Mouse (Mus musculus) testis, postnatal 10 days (tissue): ENCODE results near the gene Dcaf6.

Experiments
- DNase-seq: peaks from one replicate; pipeline ENCODE4 v3.0.0; 2021; ENCODE audit warnings: low spot score

Dcaf6 gene

GRCm38 (mm10) chr1:165460360-165460800 is at the start of gene Dcaf6, which contains the start of gene Mpc2:
Dcaf6 (minus strand) TSS chr1:165460475.
Mpc2 (plus strand) TSS chr1:165460637.
- DNase-seq = peak; percentile 100

- DNase-seq = no peak
These were observed 46.0 kb upstream of the Dcaf6 start for GRCm38 (mm10) chr1:165506303-165506702.

DNA sequence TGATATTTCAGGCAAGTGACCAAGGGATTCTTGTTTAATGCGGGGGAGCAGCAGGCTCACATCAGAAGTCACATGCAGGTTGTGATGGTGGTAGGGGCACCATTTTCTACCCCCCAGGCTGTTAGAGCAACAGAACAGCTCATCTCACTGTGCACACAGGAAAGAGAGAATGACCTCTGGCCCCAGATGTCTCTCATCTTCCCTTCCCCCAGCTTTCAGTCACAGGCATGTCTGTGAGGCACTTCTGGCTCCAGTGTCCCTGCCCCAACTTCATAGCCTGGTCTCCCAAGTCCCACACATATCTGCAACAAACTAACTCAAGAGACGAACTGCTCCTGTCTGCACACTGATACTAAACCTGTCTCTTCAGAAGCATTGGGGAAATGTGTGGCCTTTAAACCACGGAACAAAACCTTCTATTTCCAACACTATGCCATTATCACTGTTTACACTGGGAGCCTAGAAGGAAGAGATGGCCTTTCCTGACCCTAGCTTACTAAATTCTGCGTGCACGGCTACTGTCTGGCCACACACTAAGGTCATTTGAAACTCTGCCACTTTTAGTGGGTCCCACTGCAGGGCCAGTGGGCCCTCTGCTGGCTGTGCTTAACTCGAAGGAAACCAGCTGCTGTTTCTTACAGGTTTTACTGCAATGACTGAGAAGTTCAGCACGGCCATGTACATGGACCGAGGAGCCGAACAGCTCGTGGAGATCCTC is 43.2 kb upstream of the Dcaf6 start:
- peak; percentile 48 for DNase-seq

DNA sequence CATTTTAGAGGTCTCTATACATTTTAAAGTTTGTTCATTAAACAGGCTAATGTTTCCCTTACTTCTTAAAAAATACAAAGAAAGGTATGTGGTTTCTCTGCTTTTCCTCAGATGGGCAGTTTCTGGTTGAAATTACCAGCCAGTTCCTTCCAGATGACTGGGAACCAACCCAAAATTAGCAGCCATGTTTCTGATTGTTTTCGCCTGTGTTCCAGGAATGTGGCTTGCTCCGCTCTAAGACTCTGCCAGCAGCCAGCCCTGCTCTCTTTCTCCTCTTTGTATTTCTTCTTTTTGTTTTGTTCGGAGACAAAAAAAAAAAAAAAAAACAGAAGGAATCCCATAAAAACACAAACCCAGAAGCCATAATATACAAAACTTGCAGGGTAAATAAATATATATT is 38.6 kb upstream of the Dcaf6 start:
- no peak for DNase-seq

DNA sequence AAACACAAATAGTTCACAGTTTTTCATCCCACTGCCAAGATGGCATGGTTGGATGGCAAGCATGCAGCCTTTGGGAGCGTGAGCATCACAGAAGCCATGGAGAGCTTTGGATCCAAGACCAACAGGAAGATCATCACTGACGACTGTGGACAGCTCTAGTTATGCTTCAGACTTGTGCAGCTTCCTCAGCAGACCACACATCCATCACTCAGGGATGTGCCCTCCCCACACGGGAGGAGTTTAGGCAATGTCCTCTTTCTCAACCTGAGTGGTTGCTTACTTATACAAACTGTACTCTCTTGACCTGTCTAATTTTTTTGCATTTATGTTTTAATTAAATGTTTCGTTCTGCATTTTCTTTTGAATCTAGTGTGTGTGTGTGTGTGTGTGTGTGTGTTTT is 28.9 kb upstream of the Dcaf6 start:
- no peak for DNase-seq

GRCm38 (mm10) chr1:165486108-165486507 is 25.8 kb upstream of the Dcaf6 start:
- no peak for DNase-seq

- DNase-seq = no peak
These were observed 24.5 kb upstream of the Dcaf6 start, which contains the start of gene Adcy10 for GRCm38 (mm10) chr1:165484688-165485233. Adcy10 (plus strand) TSS chr1:165485183.

GRCm38 (mm10) chr1:165471490-165471889 is 11.2 kb upstream of the Dcaf6 start:
- DNase-seq = no peak

DNA sequence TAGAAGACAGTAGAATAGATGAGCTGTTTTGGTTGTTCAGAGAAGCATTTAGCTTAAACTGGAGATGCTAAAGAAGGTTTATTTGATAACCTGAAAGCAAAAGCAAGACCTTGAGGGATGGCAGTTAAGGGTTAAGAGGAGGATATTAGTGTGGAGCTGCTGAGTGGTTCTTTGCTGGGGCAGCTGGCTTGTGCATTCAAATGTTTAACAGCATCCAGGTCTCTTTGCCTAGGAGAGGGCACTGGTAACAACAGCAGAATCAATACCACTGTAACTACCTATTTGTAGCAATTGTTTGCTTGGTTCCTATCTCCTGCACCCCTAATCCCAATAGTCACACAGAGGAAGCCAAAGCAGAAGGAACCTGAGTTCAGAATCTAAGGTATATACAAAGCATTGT is 9.4 kb upstream of the Dcaf6 start:
- DNase-seq = no peak

- no peak for DNase-seq
These were observed 8.7 kb upstream of the Dcaf6 start for GRCm38 (mm10) chr1:165468971-165469370.

GRCm38 (mm10) chr1:165464574-165464973 is 4.3 kb upstream of the Dcaf6 start:
- DNase-seq = no peak

- DNase-seq = no peak
These were observed 2.6 kb upstream of the Dcaf6 start for GRCm38 (mm10) chr1:165462861-165463260.

DNA sequence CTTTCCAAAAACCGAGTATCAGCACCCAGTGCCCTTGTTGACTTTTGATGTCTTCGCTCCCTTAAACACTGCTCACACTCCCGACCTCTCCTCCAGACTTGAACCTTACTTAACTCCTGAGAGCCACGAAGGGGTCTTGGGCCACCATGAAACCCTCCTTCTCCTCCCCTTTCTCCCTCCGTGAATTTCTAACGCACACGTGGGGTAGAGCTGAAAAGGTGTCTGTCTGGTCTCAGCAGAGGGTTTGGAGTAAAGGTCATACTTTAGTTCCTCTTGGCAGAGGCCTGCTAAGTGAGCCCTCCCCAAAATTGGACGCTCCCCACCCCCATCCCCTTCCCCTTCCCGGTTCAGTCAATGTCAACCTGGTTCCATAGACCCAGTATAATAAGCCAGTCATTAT is 1.4 kb upstream of the Dcaf6 start:
- no peak for DNase-seq

DNA sequence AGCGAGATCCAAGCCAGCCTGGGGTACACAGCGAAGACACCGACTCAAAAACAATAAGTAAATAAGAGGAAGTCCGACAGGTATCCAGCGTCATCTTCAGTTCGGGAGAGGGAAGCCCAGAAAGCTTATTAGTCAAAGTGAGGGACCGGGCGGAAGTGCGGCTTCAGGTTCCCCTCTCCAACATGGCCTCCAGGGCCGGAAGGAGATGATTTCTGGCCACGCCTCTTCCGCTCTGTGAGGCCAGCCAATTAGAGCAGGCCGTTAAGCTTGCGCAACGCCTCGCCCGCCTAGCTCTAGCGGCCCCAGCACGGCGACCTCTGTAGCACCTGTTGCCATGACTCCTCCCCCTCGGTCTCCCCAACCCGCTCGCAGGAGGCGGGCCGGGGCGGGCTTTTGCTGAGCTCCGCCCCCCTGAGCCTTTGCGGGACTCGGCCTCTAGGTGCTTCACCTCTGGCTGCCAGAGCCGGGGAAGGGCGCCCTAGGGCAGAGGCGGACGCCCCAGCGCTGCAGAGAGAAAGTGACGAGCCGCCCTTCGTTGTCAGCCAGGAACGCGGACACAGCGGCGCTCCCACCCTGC is 614 bp upstream of the Dcaf6 start:
- DNase-seq = peak; percentile 99

DNA sequence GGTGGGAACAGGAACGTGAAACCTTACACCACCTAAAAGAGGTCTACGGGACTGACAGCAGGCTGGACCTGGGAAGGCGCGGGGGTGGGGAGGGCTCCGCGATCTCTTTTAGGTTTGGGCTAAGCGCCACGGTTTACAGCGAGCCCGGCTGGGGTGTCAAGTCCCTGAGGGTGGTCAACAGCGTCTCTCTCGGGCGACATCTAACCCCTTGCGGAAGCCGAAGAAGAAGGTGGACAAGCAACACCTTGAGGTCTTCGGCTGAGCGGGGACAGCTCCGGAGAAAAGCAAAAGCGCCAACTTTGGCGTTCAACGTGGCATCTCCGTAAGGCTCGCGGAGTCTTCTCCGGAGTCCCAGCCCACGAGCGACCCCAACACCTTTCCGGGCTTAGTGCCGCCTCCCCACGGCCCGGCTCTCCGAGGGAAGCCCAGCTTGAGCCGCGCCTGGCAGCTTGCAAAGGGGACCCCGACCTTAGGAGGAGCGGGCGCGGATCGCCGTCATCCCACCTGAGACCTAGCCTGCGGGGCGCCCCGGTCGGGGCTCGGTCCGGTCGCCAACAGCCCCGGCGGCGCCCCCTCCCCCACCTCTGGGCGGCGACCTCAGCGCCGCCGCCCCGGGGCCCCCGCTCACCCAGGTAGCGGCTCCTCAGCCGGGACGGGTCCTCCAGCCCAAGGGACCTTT is 633 bp downstream of the Dcaf6 start:
- peak; percentile 73 for DNase-seq

DNA sequence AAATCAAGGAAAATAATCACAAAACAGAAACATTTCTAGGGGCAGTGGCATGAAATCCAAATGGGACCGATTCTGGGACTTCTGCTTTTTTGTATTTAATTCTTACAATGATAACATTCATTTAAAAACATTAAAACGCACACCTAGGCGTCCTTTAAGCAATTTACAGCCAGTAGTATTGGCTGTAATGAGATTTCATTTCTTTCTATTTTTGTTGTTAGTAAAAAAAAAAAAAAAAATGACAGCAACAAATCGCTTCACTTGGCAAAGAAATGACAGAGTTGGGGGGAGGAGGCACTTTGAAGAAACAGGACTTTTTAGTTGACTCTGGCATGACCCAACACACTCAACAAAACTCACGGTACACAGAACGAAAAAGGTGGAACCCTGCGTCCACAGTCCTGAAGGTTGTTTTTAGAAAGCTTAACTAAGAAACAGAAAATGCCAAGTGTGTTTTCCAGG is 1.2 kb downstream of the Dcaf6 start:
- no peak for DNase-seq

DNA sequence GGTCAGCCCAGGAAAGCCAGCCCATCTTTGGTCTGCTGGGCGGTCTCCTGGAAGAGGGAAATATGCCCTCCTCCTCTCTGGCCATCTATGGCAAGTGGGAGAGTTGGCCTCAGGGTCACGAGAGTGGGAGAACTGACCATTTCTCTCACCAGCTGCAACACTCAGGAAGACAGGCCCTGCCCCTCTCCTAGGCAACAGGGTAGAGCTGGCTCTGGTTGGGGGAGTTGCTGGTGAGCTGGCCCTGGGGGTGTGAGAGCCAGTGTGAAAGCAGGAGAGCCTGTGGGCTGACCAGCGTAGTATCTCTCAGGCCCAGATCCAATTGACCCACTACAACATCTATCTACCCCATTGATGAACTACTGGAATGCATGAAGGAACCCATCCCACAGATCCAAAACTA is 18.6 kb downstream of the Dcaf6 start:
- DNase-seq = no peak

DNA sequence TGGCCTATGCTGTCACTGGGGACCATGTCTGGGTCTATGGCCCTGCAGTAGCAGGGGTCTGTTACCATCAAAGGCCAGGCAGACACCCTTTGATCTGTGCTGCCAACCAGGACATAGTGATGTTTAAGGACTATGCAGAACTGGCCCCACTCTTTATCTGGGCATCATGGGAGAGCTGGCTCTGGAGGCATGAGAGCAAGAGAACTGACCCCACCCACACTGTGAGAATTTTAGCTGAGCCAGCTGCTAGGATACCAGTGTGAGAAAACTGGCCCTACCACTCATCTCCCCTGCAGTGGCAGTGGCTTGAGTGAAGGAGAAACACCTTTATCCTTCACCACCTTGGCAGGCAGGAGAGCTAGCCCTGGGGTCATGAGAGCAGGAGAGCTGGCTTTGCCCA is 19.1 kb downstream of the Dcaf6 start:
- no peak for DNase-seq

GRCm38 (mm10) chr1:165440788-165441187 is 19.5 kb downstream of the Dcaf6 start:
- DNase-seq = no peak

DNA sequence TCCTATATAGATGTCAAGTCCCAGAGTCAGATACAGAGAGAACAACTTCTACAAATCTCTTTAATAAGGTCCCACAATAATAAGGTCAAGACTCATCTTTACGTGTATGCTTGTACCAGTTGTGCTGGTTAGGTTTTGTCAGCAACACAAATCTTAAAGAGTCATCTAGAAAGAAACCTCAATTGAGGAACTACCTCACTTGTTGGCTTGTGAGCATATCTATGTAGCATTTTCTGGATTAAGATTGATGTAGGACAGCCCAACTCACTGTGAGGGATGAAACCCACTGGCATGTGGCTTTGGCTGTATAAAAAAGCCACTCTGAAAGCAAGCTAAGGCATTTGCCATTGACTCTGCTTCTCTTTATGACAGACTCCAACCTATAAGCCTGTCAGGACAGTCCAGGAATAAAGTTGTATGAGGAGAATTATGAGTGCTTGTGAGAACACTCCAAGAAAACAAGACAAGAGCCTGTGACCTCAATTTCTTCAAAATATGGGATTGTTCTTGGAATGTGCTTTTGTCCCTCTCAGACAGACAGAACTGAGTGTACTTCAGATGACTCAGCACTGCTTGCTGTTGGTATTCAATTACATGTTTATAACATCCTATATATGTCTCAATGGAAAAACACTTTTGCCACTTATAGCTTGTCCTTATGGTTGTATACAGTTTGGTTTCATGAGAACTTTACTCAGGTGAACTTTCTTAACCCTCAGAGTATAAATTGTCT is 21.8 kb downstream of the Dcaf6 start:
- no peak for DNase-seq

- no peak for DNase-seq
These were observed 27.4 kb downstream of the Dcaf6 start for GRCm38 (mm10) chr1:165432883-165433282.

DNA sequence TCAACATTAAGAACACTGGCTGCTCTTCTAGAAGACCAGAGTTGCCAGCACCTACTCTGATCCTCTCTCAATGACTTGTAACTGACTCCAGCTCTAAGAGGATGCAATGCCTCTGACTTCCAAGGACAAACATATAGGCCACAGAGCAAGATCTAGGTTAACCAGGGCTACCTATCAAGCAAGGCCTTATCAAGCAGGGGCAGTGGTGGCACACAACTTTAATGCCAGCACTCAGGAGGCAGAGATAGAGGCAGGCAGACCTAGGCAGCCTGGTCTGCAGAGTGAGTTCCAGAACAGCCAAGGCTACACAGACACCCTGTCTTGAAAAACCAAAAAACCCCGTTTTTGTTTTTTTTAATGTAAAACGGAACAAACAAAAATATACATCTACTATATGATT is 34.0 kb downstream of the Dcaf6 start:
- DNase-seq = no peak
